Mouse (Mus musculus) midbrain, embryonic 15.5 days (tissue): Measurements from ENCODE around the gene Egr4. TPM values are rescaled to one million over a fixed set of nuclear protein-coding genes. Genes with fewer than 3 reads are reported as not detected.
A peak's percentile ranks its signal among the peaks of the same experiment; 100 is the strongest.

Experiments
- ATAC-seq: fragments of 200-750 bp; cut with Nextera tagmentation; replicated peaks from 2 replicates; pipeline ENCODE4 v1.8.0; 2017; ENCODE audit warnings: moderate TSS enrichment
- H3K27ac ChIP-seq: fragments of 300-500 bp; sonication (generic); 2 replicates; pipeline ENCODE4 v1.5.1; 2015; ENCODE audit warnings: mild to moderate bottlenecking, inconsistent platforms
- H3K27me3 ChIP-seq: fragments of 300-500 bp; sonication (generic); replicated peaks from 2 replicates; pipeline ENCODE4 v1.6.1; 2015; ENCODE audit warnings: inconsistent platforms
- H3K36me3 ChIP-seq: fragments of 300-500 bp; sonication (generic); replicated peaks from 2 replicates; pipeline ENCODE4 v1.6.1; 2015; ENCODE audit warnings: inconsistent platforms
- H3K4me1 ChIP-seq: fragments of 300-500 bp; sonication (generic); 2 replicates; pipeline ENCODE4 v1.6.1; 2015; ENCODE audit warnings: inconsistent platforms
- H3K4me2 ChIP-seq: fragments of 300-500 bp; sonication (generic); 2 replicates; pipeline ENCODE4 v1.6.1; 2015; ENCODE audit warnings: inconsistent platforms, mild to moderate bottlenecking, moderate library complexity
- H3K4me3 ChIP-seq: fragments of 300-500 bp; sonication (generic); 2 replicates; pipeline ENCODE4 v1.5.1; 2015; ENCODE audit warnings: mild to moderate bottlenecking, inconsistent platforms
- H3K9ac ChIP-seq: fragments of 300-500 bp; sonication (generic); 2 replicates; pipeline ENCODE4 v1.6.1; 2015; ENCODE audit warnings: mild to moderate bottlenecking, inconsistent platforms
- H3K9me3 ChIP-seq: fragments of 300-500 bp; sonication (generic); 2 replicates; pipeline ENCODE4 v1.6.1; 2016; ENCODE audit warnings: inconsistent platforms
- WGBS: fragments of 180-500 bp; shearing (Covaris S2); methylation state at CpG from one replicate; pipeline ENCODE4 v1.1.7; 2015; ENCODE audit warnings: mixed read lengths; 5-methylcytosine and 5-hydroxymethylcytosine counted together
- polyA plus RNA-seq: library from polyadenylated mRNA; unstranded; fragments of >200 nt; fragmentation: Nextera tagmentation; extraction: Ambion mirVana; gene quantifications from 2 replicates; pipeline ENCODE4 v1.2.1, GENCODE M21; 2015

The Egr4 gene
- polyA plus RNA-seq, 1 experiment from 2014 or later, result not detected

DNA sequence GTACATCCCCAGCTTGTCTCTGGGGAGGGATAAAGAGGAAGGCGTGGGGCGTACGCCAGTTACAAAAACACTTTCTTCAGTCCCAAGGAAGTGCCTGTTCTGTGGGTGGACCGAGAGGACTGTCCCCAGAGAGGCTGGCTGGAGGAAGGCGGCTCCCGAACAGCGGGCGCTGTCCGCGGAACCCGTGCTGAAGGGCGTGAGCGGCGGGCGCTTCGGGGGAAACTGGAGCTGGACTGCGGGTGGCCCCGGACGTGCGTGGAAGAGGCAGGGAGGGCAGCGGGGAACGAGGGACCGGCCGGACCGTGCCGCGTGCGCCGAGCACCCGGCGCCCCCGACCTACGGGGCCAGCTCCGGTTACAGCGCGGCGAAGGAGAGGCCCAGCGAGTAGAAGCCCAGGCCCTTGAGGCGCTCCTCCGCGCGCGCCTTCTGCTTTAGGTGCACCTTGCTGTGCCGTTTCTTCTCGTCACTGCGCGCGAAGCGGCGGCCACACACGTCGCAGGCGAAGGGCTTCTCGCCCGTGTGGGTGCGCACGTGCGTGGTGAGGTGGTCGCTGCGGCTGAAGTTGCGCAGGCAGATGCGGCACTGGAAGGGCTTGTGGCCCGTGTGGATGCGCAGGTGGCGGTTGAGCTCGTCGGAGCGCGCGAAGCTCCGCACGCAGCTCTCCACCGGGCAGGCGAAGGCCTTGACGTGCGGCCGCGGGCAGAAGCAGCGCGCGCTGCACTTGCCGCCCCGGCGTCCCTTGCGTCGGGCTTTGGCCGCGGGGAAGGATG is 1.9 kb downstream of the Egr4 start:
- H3K4me2 ChIP-seq, result peak overlapping the region; percentile 94
- peaks cover 30% of the 10 kb centered on the region for H3K4me1 ChIP-seq
- WGBS, result under 1% methylated on average over 87 of the region's 88 CpGs
- no peaks in the 10 kb centered on the region for H3K9me3 ChIP-seq
- peak overlapping the region; percentile 48 for H3K4me3 ChIP-seq
- H3K36me3 ChIP-seq, result no peaks in the 10 kb centered on the region
- peaks cover 60% of the 10 kb centered on the region for H3K27me3 ChIP-seq
- H3K27ac ChIP-seq, result no peak overlapping the region
- no peak overlapping the region; the same call in 1 of the 2 replicates for H3K9ac ChIP-seq
- ATAC-seq, result no peak; the same call in 1 of the 2 replicates

- no peak for ATAC-seq
- 1% methylated on average over 6 of the region's 6 CpGs for WGBS
- H3K27me3 ChIP-seq, result peaks cover 58% of the 10 kb centered on the region
Measured at GRCm38 (mm10) chr6:85510476-85510875, 2.9 kb downstream of the Egr4 start.

GRCm38 (mm10) chr6:85508602-85509001 is 4.8 kb downstream of the Egr4 start:
- no peak for ATAC-seq
- no peak overlapping the region for H3K4me2 ChIP-seq
- no peaks in the 10 kb centered on the region for H3K9me3 ChIP-seq
- H3K9ac ChIP-seq, result no peak overlapping the region
- peaks cover 25% of the 10 kb centered on the region for H3K4me1 ChIP-seq
- peaks cover 39% of the 10 kb centered on the region for H3K27me3 ChIP-seq
- WGBS, result 46% methylated on average over 5 of the region's 5 CpGs
- H3K36me3 ChIP-seq, result no peaks in the 10 kb centered on the region
- no peak overlapping the region for H3K27ac ChIP-seq
- H3K4me3 ChIP-seq, result no peak overlapping the region

More at GRCm38 (mm10) chr6:85510476-85510875, 2.9 kb downstream of the Egr4 start:
- peaks cover 30% of the 10 kb centered on the region for H3K4me1 ChIP-seq
- H3K4me2 ChIP-seq, result no peak overlapping the region
- no peaks in the 10 kb centered on the region for H3K9me3 ChIP-seq
- H3K4me3 ChIP-seq, result no peak overlapping the region
- H3K36me3 ChIP-seq, result no peaks in the 10 kb centered on the region
- H3K27ac ChIP-seq, result no peak overlapping the region
- no peak overlapping the region for H3K9ac ChIP-seq

- H3K27me3 ChIP-seq, result peaks cover 3% of the 10 kb centered on the region
- ATAC-seq, result no peak
- no peak overlapping the region for H3K4me3 ChIP-seq
- no peaks in the 10 kb centered on the region for H3K36me3 ChIP-seq
- no peak overlapping the region for H3K9ac ChIP-seq
- H3K4me2 ChIP-seq, result no peak overlapping the region
- H3K27ac ChIP-seq, result no peak overlapping the region
- no peaks in the 10 kb centered on the region for H3K9me3 ChIP-seq
- WGBS, result 39% methylated on average over 2 of the region's 2 CpGs
- H3K4me1 ChIP-seq, result peaks cover 22% of the 10 kb centered on the region
Measured at GRCm38 (mm10) chr6:85504908-85505307, 8.5 kb downstream of the Egr4 start.

GRCm38 (mm10) chr6:85502911-85503250 is 10.5 kb downstream of the Egr4 start, which contains the start of gene Fbxo41:
Gene Fbxo41 (minus strand): TSS chr6:85502994.
- H3K27ac ChIP-seq, result peak within 1 kb of the TSS; percentile 87
- under 1% methylated on average over 20 of the region's 22 CpGs for WGBS
- no peaks in the 10 kb centered on the region for H3K27me3 ChIP-seq
- H3K36me3 ChIP-seq, result no peaks in the 10 kb centered on the region
- H3K4me2 ChIP-seq, result peak within 1 kb of the TSS; percentile 77
- H3K4me3 ChIP-seq, result peak within 1 kb of the TSS; percentile 90
- H3K4me1 ChIP-seq, result peaks cover 22% of the 10 kb centered on the region
- ATAC-seq, result peak; percentile 86
- no peaks in the 10 kb centered on the region for H3K9me3 ChIP-seq
- peak within 1 kb of the TSS; percentile 94 for H3K9ac ChIP-seq

DNA sequence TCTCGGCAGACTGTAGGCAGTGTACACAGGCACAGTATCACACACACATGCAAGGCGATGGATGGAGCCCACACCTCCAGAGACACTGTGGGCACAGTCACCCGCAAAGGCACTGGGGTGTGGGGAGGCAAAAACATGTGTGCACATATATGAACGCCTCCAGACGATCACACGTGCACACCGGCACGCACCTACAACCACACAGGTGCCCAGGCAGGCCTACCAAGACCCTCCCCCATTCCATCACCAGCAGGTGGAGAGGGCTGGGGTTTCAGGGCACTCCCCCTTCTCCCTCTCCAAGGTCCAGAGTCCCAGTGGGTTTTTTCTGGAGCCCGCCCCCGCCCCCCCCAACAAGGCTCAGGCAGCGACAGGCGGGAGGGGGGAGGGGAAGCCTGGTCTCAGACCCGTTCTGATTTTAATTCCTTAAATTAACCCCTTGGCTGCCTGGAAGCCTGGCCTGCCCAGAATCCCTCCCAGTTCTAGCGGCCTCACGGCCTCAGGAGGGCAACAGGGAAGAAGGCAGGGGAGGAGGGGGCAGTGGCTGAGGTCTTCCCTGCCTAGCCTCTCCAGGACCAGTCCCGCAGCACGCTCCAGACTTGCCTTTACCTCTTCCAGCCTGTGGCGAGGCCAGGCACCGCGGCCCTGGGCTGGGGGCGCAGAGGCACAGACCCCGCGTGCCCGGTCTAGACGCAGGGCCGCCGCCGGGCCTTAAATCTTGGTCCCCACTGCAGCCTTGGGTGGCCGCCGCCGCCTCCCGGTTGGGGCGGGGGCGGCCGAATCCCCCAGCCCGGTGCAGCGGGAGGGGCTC is 11.1 kb downstream of the Egr4 start:
- H3K27ac ChIP-seq, result peak overlapping the region; percentile 87
- no peaks in the 10 kb centered on the region for H3K36me3 ChIP-seq
- H3K4me3 ChIP-seq, result peak overlapping the region; percentile 90
- peak overlapping the region; percentile 94 for H3K9ac ChIP-seq
- peaks cover 22% of the 10 kb centered on the region for H3K4me1 ChIP-seq
- H3K9me3 ChIP-seq, result no peaks in the 10 kb centered on the region
- ATAC-seq, result peak; percentile 86
- H3K27me3 ChIP-seq, result no peaks in the 10 kb centered on the region
- under 1% methylated on average over 35 of the region's 37 CpGs for WGBS
- H3K4me2 ChIP-seq, result peak overlapping the region; percentile 77

DNA sequence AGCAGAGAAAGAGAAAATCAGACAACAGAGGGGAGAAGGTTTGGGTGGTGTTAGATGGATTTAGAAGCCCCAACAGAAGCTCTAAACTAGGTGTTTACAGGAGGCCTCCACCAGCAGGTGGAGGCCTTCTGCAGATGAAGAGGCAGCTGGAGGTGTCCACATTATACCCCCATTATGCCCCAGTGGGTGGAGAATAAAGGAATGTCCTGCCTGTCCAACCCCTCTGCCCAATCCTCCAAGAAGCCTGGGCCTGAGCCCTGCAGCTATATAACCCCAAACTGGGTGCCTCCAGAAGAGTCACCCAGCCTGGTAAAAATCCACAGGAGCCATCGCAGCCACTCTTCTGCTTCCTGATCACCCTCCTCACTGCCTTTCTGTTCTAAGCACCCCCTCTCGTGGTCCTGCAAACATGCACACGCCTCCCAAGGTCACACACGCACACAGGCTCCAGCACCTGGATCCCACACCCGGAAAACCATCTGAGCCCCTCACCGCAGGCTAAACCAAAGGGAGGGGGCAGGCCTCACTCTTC is 11.8 kb downstream of the Egr4 start:
- WGBS, result 9% methylated on average over 6 of the region's 6 CpGs
- ATAC-seq, result peak; percentile 7

GRCm38 (mm10) chr6:85500416-85500815 is 13.0 kb downstream of the Egr4 start:
- H3K27me3 ChIP-seq, result no peaks in the 10 kb centered on the region
- no peak for ATAC-seq
- H3K9ac ChIP-seq, result no peak overlapping the region
- no peaks in the 10 kb centered on the region for H3K9me3 ChIP-seq
- no peak overlapping the region for H3K4me3 ChIP-seq
- no peaks in the 10 kb centered on the region for H3K36me3 ChIP-seq
- 81% methylated on average over 1 of the region's 1 CpGs for WGBS
- peaks cover 22% of the 10 kb centered on the region for H3K4me1 ChIP-seq
- no peak overlapping the region for H3K4me2 ChIP-seq
- H3K27ac ChIP-seq, result no peak overlapping the region

More for the DNA sequence above, 11.8 kb downstream of the Egr4 start:
- peak overlapping the region; percentile 87 for H3K27ac ChIP-seq
- no peaks in the 10 kb centered on the region for H3K9me3 ChIP-seq
- H3K4me1 ChIP-seq, result peaks cover 22% of the 10 kb centered on the region
- peak overlapping the region; percentile 90 for H3K4me3 ChIP-seq
- H3K27me3 ChIP-seq, result no peaks in the 10 kb centered on the region
- H3K9ac ChIP-seq, result peak overlapping the region; percentile 94
- H3K4me2 ChIP-seq, result peak overlapping the region; percentile 77
- no peaks in the 10 kb centered on the region for H3K36me3 ChIP-seq

- H3K27ac ChIP-seq, result no peak overlapping the region
- no peak overlapping the region for H3K4me2 ChIP-seq
- H3K9ac ChIP-seq, result no peak overlapping the region
- no peak overlapping the region for H3K4me3 ChIP-seq
- H3K36me3 ChIP-seq, result no peaks in the 10 kb centered on the region
- ATAC-seq, result no peak
- H3K9me3 ChIP-seq, result no peaks in the 10 kb centered on the region
- no peaks in the 10 kb centered on the region for H3K27me3 ChIP-seq
- H3K4me1 ChIP-seq, result peaks cover 20% of the 10 kb centered on the region
- 76% methylated on average over 9 of the region's 9 CpGs for WGBS
Measured at GRCm38 (mm10) chr6:85498147-85498546, 15.2 kb downstream of the Egr4 start.

DNA sequence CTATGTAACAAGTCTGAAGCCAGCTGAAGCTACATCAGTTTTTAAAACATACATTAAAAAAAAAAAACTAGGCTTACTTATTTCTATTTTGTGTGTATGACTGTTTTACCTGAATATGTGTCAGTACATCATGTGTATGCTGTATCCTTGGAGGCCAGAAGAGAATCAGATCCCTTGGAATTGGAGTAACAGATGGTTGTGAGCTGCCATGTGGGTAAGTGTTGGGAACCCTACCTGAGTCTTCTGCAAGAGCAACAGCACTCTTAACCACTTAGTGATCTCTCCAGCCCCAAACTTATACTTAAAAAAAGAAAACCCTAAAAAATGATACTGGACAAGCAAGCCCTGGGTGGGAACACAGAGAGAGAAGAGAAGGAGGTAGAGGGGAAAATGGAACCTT is 16.4 kb downstream of the Egr4 start:
- no peak overlapping the region for H3K9ac ChIP-seq
- no peak overlapping the region for H3K4me3 ChIP-seq
- H3K9me3 ChIP-seq, result no peaks in the 10 kb centered on the region
- H3K27ac ChIP-seq, result no peak overlapping the region
- no peak for ATAC-seq
- no peaks in the 10 kb centered on the region for H3K36me3 ChIP-seq
- peaks cover 15% of the 10 kb centered on the region for H3K4me1 ChIP-seq
- no peak overlapping the region for H3K4me2 ChIP-seq
- H3K27me3 ChIP-seq, result no peaks in the 10 kb centered on the region

GRCm38 (mm10) chr6:85491606-85492005 is 21.8 kb downstream of the Egr4 start:
- H3K9ac ChIP-seq, result no peak overlapping the region
- no peaks in the 10 kb centered on the region for H3K36me3 ChIP-seq
- H3K4me2 ChIP-seq, result no peak overlapping the region
- H3K27me3 ChIP-seq, result peaks cover 4% of the 10 kb centered on the region
- no peak for ATAC-seq
- H3K4me3 ChIP-seq, result no peak overlapping the region
- WGBS, result 95% methylated on average over 3 of the region's 3 CpGs
- H3K4me1 ChIP-seq, result no peaks in the 10 kb centered on the region
- no peak overlapping the region for H3K27ac ChIP-seq
- no peaks in the 10 kb centered on the region for H3K9me3 ChIP-seq

GRCm38 (mm10) chr6:85490252-85490651 is 23.1 kb downstream of the Egr4 start:
- Histone ChIP-seq H3K4me3 (no peak overlapping the region), H3K4me1 (no peaks in the 10 kb centered on the region), H3K27ac (no peak overlapping the region), H3K9me3 (no peaks in the 10 kb centered on the region), H3K9ac (no peak overlapping the region), H3K4me2 (no peak overlapping the region), H3K27me3 (peaks cover 17% of the 10 kb centered on the region), H3K36me3 (no peaks in the 10 kb centered on the region)
- 91% methylated on average over 4 of the region's 4 CpGs for WGBS
- no peak for ATAC-seq
